Mouse (Mus musculus) thymus, postnatal 10 days (tissue): ENCODE results near the gene Pla2g4b.

Experiments used
- DNase-seq, 2 experiments: peaks; one replicate each; pipeline ENCODE4 v3.0.0; 2021; ENCODE audit warnings: low spot score in 2 of 2

Gene Pla2g4b

DNA sequence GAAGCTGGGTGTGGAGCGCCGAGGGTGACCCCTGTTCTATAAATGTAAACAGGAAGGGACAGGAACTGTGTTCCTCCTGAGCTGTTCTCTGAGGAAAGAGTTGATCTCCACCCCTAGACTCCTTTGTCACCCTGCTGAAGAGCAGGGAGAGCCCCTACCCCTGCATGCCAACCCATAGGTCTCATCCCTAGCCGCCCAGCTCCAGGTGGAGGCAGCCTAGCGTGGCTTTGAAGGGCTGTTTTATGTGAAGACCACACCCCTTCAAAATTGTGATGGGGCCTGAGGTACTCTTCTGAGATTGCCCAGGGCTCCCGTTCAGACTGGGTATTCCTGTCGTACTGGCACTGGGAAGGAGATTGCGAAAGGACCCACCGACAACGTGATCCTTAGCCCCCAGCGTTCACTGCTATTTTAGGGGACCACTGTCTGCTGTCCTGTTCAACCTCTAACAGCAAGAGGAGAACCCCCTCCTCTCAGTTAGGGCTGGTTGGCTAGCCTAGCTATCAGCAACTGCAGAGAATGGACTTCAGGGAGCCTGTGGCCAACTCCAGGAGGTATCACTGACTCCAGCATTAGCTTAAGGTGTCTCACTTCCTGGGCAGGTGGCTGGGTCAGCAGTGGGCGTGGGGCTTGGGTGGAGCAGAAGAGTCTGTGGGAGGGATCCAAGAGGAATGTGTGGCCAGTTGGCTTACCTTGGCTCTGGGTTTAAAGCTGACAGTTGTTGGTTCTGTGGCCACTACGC, at the start of gene Pla2g4b:
TSS of gene Pla2g4b (plus strand) at position 692 of the 742 bp plus-strand sequence.
- no peak for DNase-seq

DNA sequence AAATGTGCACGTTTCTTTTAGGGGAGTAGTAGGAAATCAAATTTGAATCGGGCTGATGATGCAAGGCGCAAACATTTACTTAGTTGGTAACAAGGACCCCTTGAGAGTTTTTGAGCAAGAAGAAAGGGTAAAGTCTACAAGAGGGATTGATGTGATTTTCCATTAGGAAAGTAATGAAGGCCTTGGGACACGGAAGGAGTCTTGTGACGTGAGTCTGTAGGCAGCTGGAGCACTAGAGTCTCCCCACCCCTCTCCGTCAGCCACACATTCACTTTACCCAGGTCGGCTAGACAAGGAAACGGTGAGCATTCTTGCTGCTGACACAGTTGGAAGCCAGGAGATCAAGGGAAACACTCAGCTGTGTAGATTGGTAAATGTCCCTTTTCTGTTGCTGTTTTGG, 47.3 kb upstream of the Pla2g4b start:
- DNase-seq: no peak

DNA sequence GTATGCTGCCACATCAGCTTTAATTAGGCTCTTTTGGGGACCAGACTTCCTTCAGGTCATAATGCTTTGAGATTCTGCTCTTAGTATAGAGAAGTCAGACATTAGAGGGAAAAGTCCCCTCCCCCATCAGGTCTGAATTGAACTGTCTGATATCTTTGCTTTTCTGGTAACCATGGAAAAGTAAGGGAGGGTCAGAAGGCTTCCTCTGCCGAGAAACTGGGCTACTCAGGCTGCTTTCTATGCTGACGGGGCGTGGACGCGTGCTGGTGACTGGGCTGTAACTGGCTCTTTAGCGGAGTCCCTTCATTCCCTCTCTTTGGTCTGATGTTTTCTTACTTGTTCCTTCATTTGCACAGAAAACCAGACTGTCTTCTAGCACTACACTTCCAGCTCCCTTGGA, 46.8 kb upstream of the Pla2g4b start:
- DNase-seq: no peak

GRCm38 (mm10) chr2:119987441-119987840, 45.8 kb upstream of the Pla2g4b start:
- no peak for DNase-seq

DNA sequence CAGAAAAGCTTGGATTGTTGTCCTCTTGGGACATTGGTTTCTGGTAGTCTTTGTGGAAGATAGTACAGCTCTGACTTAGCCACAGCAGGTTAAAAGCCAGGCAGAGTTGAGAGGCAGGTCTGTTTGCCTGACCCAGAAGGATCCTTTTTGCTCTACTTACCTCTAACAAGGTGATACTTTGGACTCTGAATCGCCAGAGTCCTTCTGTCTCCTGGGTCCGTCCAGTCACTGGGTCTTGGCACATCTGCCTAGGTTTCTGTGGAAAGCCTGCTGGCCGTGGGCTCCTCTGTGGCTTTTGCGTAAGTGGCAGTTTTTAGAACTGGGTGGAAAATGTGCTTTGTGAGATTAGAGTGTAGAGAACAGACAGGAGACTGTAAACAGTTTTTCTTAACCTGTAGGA, 44.3 kb upstream of the Pla2g4b start:
- no peak for DNase-seq

DNA sequence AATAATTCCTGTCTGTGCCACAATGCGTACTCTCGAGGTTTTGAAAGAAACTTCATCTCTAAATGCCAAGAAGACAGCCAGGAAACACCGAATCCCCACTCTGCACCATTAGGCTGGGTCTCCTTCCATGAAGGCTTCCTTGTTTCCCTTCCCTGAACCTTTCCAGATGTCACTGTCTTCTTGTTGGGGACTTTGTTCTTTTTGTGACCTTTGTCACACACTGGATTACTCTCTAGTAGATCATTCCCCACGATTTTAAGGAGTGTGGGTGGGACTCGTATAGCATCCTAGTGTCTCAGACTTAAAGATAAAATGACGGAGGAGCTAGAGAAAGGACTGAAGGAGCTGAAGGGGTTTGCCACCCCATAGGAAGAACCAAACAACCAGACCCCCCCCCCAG, 42.3 kb upstream of the Pla2g4b start:
- DNase-seq: no peak

DNA sequence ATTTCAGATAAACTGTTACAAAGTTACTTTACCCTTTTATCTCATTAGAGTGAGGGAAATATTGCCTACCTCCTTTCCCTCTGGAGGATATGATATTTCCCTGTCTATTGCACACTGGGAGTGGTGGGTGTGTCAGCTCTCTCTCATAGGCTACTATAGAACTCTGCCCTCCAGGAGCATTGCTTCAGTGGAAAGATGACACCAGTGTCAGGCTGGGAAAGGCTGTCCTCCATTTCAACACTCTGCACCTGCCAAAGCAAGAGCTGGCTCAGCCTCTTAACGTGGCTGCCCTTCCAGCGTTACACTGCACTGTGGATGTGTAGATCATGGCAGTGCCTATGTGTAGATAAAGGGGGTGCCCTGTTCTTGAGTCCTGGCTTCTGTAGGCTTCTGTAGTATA, 40.9 kb upstream of the Pla2g4b start:
- no peak for DNase-seq

- no peak for DNase-seq
Observed at GRCm38 (mm10) chr2:119993515-119993914, 39.7 kb upstream of the Pla2g4b start.

DNA sequence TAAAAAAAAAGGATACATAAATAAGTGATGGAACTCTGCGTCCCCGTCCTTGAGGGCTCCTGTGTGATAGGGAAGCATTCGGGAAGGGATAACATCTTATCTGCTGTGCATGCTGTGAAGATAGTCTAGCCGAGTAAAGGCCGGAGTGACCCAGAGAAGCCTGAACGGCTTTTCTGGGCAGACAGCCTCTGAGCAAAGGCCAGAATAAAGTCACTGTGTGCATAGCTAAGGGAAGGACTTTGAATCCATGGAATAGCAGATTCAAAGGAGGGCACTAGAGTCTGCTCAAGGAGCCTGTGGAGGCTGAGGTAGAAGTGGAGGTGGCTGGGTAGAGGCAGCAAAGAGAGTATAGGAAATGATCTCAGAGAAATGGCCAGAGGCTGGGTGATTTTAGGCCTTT, 38.4 kb upstream of the Pla2g4b start:
- no peak for DNase-seq

DNA sequence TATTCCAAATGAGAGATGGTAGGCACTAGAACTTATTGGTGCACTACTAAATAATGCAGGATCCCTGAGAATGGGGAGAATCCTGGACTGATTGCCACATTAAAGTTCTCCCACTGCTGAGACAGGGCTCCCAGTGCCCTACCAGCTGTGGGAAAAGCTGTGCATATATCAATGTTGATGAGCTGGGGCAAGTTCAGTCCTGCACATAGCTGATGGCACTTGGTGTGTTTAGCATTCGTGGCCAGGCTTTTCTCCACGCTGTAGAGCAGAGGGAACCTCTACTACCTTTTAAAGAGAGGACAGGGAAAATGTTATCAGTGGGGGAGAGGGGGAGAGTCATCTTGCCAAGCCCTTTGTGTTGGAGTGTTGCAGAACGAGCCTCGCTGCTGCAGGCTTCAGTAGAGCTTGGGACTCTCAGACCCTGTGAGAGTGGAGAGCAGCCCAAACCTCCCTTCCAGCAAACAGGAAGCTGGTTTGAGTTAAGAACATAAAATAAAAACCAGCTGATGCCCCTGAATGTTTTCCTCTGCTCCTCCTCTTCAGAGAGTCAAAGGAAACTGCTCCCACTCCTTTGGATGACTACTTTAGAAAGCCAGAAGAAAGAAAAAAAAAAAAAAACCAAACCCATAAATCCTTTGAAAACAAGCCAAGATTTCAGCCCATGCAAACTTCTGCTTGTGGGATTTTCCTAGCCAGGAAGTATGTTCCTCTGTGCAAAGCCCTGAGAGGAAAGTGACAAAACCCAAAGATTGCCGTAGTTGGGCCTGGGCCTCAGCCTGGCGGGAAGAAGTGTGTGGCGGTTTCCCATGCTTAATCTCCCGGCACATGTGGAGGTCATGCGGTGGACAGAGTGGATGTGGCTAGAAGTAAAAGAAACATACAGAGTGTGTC, 37.6 kb upstream of the Pla2g4b start:
- DNase-seq: no peak

GRCm38 (mm10) chr2:119997354-119997753, 35.9 kb upstream of the Pla2g4b start:
- DNase-seq: no peak

- DNase-seq: no peak
Observed at GRCm38 (mm10) chr2:119999731-120000130, 33.5 kb upstream of the Pla2g4b start.

DNA sequence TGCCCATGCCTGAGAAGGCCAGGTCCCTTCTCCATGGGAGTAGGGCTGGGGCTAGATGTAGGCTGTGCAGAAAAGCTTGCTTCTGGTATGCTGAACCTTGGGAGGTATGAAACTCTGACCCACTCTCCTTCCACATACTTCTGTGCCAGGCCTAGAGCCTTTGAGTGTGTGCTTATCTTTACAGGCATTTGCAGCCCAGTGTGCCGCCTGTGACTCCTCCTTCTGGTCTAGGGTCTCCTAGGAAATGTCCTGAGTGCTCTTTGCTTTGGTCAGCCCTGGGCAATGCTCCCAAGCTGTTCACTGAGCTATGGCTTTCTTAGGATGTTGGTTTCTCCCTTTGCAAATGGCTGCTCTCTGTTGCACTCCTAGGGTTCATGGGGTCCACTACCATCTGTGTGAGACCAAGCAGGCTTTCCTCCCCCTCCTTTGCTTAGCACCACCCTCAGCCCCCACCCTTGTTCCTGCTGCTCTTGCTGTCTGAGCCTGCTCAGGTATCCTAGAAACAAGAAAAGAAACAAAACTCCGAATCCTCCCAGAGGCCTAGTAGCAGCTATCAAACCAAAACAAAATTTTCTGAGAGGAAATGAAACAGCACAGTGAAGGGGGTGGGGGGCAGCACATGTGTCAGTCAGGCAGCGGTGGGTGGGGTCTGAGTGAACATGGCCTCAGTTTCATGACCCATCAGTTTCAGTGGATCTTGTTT, 32.2 kb upstream of the Pla2g4b start:
- no peak for DNase-seq

DNA sequence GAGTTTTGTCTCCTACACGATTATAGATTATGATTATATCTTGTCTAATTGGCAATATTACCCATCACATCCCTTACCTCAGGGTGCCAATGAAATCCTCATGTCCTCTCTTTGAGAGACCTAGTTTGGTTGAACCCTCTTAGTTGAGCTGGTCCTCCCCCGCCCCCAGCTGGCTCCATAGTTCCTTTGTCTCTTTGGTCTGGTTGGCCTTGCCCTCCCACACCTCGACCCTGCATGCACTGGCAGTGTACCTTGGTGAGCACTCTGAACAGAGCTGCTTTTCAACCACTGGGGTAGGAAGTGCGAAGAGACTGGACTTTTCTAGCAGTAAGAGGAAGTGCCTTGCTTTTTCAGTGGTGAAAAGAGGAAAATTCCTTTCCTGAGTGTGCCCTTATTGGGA, 31.3 kb upstream of the Pla2g4b start:
- DNase-seq: no peak

- DNase-seq: no peak
Observed at GRCm38 (mm10) chr2:120003970-120004369, 29.2 kb upstream of the Pla2g4b start.

- DNase-seq: no peak
Observed at GRCm38 (mm10) chr2:120006696-120007095, 26.5 kb upstream of the Pla2g4b start.

DNA sequence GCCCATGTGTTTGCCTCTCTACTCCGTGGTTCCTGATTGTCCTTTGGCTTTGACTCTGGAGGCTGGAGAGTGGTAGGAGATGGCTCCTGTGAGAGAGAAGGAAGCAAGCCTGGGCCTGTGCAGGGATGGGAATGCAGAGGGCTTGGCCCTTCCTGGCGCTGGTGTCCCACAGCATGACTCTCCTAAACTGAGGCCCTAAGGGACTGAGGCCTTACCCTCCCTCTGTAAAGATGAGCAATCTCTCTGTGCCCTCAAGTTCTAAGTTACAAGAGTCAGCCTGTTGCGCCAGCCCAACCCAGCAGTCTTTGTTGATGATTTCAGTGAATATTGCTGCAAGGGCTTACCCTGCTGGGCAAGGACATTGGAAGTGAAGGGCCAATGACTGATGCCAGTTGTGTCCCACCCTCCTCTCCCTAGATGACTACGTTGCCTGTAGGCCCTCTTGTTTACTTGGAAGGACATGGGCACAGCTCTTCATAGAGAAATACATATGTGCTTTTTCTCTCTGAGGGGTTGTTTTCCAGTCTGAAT, 25.5 kb upstream of the Pla2g4b start:
- DNase-seq: no peak

DNA sequence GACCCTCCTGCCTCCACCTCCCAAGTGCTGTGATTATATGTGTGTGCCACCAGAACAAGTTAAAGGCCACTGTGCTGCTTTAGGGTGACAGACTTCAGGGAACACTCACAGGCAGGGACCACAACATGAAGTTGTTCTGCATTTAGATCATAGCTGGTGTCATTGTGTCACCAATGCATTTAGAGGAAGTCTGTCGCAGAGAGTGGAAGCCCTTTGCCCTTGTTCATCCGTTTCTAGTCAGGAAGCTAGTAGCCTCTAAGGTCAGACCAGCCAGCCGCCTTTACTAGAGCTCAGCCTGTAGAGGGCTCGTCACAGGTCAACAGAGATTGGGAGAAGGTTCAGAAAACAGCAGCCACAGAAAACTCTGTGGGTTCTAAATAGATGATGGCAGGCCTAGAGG, 24.5 kb upstream of the Pla2g4b start:
- DNase-seq: no peak

DNA sequence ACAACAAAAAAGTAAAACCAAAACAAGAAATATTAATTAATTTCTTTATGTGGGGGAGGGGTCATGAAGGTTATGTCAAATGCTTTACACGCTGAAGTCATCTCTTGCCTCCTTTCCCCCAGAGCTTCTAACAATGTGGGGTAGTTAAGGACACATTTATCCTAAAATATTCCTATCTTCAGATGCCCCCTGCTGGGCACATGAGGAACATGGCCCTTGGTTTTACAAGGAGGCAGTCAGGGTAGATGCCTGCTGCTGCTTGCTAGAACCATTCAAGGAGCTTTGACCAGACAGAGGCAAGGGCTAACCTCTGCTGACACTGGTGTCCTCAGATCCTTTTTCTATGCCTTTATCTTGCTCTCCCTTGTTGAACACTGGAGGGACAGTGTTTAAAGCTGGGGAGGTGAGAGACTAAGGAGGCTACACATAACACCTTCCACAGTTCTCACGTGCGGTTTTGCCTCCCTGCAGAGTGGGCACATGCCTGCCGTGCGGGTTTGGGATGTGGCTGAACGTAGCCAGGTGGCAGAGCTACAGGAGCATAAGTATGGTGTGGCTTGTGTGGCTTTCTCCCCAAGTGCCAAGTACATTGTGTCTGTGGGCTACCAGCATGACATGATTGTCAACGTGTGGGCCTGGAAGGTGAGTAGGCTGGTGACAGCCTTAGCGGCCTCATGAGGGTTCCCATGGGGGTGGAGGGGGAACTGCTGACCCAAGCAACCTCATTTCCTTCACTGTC, 21.6 kb upstream of the Pla2g4b start:
- DNase-seq: peak in 1 of 2 experiments; percentile 45

GRCm38 (mm10) chr2:120012924-120013323, 20.3 kb upstream of the Pla2g4b start:
- DNase-seq: no peak

DNA sequence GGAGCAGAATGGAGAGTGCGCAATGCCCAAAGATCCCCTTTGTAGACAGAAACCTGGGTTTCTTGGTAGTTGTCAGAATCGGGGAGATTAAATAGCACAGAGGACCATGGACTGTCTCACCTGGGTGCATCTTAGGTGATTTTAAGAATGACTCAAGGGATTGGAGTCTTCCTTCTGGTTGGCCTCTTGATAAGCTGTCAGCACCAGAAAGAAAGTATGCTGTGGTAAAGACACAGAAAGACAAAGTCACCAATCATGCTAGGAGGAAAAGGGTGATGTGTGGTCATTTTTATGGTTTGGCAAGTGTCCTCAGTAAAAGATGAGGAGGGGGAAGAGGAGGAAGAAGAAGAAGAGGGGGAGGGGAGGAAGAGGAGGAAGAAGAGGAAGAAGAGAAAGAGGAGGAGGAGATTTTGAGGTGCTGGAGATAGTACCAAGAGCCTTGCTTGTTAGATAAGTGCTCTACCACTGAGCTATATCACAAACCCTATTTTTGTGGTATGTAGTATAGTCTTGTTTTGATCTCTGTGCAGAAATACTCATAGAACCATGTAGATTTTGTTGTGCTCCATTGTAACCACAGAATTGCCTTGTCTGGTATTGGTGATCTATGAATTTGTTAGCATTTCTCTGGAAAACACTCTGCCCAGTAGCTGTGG, 19.3 kb upstream of the Pla2g4b start:
- DNase-seq: no peak
